Mouse (Mus musculus): ENCODE measurements around the gene Odf3b.

Odf3b gene

DNA sequence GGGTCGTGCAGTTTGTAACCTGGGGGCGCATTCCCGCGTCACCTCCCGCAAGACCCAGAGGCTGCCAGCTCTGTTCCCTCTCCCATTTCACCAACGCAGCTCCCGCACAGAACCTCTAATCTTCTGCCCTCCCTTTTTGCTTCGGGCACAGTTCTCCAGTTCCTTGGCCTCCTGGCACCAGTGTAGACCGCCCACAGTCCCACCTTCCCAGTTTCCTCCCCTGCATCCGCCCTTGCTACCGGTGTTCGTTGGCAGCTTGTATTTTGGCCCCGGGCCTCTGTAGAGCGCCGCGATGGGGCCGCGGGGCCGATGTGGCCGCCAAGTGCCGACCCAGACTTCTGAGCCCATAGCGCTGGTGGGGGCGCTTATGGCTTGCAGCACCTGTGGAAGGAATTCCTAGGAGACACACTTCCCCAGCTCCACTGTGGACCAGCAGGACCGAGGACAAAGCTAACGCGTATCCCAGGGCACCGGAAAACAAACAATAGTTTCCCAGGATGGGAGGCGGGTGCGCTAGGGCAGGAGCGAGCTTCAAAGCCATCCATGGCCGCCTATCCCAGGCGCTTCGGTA, at the start of gene Odf3b:
Gene Odf3b, minus strand, starts transcription at position 452 of the 571 bp plus-strand sequence.
- no peak for DNase-seq (ENCODE audit: low read depth, low spot score)

DNA sequence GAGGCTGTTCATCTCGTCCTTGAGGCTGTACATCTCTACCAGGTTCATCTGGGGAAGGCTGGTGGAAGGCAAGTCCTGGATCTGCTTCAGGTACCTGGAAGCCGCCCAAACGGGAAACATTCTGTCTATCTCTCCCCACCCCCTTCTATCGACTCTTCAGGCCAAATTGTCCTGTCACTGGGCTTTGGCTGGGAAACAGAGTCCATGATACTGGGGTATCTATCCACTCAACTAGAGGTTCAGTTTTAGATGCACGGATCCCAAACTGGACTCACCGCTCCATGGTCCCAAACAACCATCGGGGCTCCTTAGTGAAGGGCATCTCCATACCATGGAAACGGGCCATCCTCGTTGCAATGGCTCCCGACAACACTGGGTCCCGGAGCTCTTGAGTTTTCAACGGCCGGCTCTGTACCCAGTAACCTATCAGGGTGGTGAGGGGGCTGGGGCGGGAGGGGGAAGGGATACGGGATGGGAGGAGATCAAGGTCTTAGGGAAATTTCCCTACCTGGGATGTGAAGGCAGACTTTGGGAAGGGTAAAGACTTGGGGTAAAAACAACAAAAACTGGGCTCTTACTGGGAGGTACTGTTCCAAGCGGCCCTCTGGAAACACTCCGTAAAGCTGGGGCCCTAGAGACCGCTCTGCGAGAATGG, 49.2 kb upstream of the Odf3b start:
- no peak for DNase-seq (ENCODE audit: low read depth, low spot score)

DNA sequence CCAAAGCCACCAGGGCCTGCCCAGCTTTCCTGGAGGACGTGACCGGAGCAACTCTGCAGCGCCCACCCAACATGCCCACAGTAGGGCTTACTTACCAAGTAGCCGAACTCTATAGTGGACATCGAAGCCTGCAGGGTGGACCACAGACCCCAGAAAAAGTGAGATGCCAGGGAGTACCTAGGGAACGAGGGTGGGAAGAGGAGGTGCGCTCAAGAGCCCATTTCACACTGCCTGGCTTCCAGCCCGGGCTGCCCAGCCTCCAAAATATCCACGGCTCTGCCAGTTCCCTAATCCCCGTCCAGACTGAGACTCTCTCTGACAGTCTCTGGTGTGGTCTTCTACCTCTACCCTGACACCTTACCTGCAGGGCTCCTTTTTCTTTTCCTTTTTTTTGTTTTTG, 47.6 kb upstream of the Odf3b start:
- no peak for DNase-seq (ENCODE audit: low read depth, low spot score)

DNA sequence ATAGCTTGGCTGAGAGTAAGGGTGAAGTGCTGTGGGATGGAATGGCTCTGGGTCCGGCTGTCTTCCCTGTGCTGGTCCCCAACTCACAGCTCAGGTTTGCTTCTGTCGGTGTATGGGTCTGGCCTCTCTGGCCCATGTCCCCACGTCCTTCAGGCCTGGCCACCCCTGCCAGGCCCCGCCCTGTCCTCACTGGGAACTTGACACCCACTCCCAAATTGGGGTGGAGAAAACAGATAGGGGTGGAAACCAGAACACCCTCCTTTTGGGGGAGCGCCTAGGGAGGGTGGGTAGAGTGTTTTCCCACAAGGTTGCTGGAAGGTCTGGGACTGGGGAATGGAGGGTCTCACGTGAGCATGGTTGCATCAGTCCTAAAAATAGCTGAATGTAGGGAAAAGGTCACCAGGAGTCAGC, 46.6 kb upstream of the Odf3b start, which contains the start of gene Cpt1b:
Gene Cpt1b, minus strand, starts transcription at position 153 of the 411 bp plus-strand sequence.
- DNase-seq (ENCODE audit: low read depth, low spot score) = no peak

DNA sequence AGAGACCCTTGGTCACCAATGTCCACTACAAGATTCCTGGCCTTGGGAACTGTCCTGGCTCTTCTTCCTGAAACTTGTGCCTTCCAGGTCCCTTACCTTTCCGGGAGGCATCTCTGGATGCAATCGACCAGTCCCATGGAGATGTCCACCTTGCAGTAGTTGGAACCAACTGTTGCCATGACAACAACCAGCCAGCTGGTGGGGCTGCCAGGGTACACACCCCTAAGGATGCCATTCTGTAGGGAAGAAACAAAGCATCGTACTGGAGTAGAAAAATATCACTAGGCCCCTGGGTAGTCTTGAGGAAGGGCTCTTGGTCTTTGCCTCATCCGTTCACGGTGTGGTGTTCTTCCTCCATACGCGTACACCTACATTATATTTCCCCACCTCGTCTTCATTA, 45.5 kb upstream of the Odf3b start:
- DNase-seq (ENCODE audit: low read depth, low spot score) = no peak

DNA sequence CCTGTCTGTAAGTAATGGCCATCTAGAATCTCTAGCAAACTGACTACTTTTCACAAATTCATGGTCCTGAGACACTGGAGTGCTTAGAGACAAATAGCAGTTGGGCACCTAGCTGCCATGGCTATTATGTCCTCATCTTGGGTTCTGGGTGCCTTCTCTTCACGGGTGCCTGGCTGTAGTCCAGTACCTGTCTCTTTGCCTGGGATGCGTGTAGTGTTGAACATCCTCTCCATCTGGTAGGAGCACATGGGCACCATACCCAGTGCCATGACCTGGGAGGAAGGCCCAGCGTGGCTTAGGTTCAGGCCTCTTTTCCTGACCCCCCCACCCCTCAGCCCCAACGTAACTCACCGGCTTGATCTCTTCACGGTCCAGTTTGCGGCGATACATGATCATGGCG, 42.9 kb upstream of the Odf3b start:
- no peak for DNase-seq (ENCODE audit: low read depth, low spot score)

DNA sequence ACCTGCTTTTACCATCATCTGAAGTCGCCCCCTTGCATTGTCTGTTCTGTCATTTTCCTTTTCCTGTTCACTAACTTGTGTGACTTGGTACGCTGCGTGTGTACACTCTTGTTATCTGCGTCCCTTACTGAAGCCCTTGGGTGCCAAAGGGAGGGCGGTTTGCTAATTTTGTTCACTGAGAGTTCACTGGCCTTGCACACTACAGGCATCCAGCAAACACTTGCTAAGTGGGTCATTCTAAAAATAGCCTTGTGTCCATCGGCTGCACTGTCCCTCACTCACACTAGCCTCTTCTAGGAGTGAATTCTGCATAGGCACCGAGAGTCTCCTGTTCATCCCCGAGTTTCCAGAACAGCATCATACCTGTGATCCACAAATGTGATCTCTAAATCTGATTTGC, 36.2 kb upstream of the Odf3b start:
- DNase-seq (ENCODE audit: low read depth, low spot score) = no peak

DNA sequence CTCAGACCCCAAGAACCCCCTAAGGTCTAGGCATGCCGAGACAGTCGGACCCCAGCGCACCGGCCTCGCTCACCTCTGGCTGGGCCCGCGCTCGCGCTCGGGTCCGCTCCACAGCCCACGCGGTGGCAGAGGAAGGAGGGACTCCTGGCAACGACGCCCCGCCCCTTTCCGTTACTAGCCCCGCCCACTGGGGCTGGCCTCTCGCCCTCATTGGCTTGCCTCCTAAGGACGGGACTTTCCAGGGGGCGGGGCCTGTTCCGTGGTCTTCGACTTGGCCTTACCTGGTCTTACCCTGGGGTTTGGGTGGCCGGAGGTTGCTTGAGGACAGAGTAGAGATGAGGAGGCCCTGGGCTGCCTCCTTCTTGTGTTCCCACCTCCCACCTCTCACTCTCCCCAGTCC, 31.0 kb upstream of the Odf3b start, which contains the start of gene Syce3:
Gene Syce3, minus strand, starts transcription at position 386 of the 400 bp plus-strand sequence.
- no peak for DNase-seq (ENCODE audit: low read depth, low spot score)

DNA sequence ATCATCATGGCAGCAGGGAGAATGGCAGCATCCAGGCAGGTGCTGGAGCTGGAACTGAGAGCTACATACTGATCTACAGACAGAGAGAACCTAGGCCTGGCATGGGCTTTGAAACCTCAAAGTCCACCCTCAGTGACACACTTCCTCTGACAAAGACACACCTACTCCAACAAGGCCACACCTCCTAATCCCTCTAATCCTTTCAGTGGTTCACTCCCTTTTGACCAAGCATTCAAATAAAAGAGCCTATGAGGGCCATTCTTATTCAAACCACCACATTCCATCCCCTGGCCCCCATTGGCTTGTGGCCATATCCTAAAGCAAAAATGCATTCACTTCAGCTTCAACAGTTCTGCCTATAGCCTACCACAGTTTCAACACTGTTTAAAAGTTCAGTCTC, 27.6 kb upstream of the Odf3b start:
- DNase-seq (ENCODE audit: low read depth, low spot score) = no peak

DNA sequence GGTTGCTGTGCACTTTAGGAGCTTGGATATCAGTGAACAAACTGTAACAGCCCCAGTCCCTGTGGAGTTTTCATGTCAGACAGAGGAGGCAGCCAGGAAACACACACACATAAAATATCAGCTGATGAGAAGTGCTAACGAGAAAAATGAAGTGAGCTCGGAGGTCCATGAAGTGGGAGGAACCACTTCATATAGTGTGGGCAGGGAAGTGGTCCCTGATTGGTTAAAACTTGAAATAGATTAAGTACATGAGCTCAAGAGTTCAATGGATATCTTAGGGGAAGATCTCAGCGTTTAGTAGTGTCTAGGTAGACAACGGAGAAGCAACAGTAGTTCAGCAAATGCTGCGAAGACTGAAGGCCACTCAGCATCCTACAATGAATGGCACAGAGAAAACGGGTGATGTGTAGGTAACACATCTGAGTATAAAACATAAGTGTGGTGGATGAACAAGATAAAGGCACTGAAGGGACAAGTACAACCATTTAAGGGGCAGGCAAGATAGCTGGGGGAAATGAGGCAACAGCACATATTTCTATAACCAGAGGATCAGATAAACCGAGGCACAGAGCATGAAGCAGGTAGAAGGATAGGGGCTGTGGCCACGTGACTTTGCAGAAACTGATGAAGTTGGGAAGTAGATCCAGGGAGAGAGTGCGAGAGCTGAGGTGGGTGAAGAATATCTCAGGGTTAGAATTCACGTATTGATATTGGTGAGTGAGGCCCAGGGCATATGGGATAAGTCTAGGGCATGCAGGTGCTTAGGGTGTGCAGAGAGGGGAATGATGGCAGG, 25.9 kb upstream of the Odf3b start:
- no peak for DNase-seq (ENCODE audit: low read depth, low spot score)

DNA sequence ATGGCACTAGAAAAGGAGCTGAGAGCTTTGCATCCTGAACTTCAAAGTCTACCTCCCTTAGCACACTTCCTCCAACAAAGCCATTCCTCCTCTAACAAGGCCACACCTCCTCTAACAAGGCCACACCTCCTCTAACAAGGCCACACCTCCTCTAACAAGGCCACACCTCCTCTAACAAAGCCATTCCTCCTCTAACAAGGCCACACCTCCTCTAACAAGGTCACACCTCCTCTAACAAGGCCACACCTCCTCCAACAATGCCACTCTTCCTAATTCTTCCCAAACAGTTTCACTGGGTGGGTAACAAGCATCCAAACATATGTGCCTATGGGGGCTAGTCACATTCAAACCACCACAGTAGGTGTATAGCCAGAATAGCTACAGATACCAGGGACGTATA, 23.4 kb upstream of the Odf3b start:
- no peak for DNase-seq (ENCODE audit: low read depth, low spot score)

DNA sequence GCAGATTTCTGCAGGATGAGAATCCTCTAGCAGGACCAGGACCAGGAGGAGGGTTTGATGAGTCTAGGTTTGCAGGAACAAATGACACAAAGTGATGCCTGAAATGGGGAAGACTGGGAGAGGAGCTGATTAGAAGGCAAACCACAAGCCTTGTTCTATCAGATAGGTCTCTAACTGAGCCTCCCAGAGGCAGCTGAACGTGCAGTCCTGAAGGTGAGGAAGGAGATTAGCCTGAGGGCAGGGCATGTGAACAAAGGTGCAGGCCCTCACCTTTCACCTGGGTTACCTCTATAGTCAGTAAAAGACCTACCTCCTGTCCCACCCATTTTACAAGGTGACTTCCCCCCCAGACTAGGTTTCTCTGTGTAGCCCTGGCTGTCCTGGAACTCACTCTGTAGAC, 20.6 kb upstream of the Odf3b start:
- no peak for DNase-seq (ENCODE audit: low read depth, low spot score)

DNA sequence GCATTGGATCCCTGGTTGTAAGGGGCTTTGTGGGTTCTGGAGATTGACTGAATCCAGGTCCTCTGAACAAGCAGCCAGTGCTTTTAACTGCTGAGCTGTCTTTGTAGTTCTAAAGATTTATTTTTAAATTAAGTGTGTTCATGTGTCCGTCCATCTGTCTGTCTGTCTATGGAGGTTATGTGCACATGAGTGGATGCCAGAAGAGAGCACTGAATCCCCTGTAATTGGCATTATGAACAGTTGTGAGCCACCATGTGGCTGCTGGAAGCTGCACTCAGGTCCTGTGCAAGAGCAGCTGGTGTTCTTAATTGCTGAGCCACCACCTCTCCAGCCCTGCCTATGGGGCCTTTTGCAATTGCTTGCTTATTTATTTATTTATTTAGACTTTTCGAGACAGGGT, 19.1 kb upstream of the Odf3b start:
- DNase-seq (ENCODE audit: low read depth, low spot score) = no peak

DNA sequence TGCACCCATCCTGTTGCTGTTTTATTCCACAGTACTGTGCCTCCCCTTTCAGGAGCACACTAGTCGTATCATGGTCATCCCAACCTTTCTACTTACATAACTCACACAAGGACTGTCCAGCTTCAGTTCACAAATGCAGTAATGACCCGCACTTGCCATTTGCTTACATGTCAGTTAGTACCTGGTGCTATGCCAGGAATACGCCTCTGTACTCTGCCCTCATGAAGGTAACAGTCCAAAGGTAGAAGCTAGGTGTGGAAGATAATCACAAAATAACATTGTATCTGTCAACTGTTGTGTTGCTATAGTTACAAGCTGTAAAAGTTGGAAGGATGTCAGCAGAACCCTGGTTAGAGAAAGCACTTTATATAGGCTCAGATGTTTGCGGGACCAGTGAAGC, 17.8 kb upstream of the Odf3b start:
- no peak for DNase-seq (ENCODE audit: low read depth, low spot score)

DNA sequence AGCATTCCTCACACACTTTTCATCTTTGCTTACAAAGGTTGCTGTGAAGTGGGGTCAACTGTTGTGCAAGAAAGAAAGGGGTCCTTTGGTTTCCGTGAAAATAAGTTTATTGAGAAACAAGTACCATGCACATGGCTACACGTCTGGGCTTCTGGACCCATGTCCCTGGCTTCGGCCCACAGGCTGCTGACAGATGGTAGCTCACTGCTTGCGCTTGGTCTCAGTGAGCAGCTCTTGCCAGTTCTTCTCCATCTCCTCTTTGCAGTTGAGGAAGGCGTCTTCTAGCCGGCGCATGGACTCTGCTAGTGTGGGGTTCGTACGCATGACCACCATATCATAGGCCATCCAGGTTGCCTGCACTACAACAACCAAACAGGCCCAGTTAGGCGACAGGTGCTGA, 11.0 kb upstream of the Odf3b start:
- no peak for DNase-seq (ENCODE audit: low read depth, low spot score)

DNA sequence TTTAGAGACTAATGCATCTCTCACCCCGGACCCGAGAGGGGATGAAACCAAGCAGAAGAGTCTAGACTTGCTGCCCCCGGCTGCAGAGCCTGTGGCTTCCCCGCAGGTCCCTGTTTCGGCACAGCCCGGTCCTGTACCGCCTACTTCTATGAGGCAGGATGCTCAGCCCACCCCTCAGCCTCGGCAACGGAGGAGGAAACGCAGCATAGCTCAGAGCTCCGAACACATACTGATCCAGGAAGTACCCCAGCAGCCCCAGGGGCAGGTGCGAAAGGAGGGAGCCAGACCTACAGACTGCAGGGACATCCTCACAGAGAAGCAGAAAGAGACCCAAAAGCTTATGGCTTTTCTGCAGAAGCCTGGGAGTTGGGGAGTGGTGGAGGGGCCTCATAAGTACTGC, 8.0 kb upstream of the Odf3b start:
- DNase-seq (ENCODE audit: low read depth, low spot score) = no peak

DNA sequence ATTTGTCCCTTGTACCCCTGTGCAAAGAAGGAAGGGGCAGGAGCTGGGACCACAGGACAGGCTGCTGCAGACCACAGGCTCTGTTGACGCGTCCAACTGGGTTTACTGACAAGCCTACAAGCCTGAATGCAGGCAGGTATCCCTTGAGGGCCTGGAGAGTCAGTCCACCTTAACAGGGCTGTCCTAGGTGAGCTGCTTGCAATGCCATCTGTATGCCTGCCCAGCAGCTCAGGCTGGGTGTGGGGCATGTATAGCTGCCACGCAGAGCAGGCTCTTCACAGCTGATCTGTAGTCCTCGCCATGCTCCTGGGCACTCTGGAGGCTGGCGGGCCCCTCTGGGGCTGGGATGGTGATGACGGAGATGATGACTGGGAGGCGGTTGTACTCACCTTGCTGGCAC, 5.5 kb upstream of the Odf3b start, which contains the start of gene Klhdc7b:
Gene Klhdc7b, plus strand, starts transcription at position 301 of the 400 bp plus-strand sequence.
- no peak for DNase-seq (ENCODE audit: low read depth, low spot score)

DNA sequence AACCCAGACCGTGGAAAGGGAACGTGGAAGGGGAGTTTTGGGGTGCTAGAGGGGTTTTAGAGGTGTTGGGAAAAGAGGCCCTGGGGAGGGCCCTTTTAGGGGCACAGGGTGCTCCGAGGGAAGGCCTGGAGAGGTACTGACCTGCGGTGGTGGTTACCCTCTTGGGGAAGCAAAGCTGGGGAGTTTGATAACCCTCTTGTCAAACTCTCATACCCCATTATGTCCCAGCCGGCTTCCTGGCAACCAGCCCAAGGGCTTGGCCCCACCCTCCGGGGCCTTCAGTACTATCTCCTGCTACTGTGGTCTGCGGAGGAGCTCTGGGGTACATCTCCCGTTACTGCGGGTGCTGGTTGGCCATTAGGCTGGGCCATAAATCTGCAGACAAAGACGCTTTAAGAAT, 347 bp upstream of the Odf3b start:
- no peak for DNase-seq (ENCODE audit: low read depth, low spot score)

DNA sequence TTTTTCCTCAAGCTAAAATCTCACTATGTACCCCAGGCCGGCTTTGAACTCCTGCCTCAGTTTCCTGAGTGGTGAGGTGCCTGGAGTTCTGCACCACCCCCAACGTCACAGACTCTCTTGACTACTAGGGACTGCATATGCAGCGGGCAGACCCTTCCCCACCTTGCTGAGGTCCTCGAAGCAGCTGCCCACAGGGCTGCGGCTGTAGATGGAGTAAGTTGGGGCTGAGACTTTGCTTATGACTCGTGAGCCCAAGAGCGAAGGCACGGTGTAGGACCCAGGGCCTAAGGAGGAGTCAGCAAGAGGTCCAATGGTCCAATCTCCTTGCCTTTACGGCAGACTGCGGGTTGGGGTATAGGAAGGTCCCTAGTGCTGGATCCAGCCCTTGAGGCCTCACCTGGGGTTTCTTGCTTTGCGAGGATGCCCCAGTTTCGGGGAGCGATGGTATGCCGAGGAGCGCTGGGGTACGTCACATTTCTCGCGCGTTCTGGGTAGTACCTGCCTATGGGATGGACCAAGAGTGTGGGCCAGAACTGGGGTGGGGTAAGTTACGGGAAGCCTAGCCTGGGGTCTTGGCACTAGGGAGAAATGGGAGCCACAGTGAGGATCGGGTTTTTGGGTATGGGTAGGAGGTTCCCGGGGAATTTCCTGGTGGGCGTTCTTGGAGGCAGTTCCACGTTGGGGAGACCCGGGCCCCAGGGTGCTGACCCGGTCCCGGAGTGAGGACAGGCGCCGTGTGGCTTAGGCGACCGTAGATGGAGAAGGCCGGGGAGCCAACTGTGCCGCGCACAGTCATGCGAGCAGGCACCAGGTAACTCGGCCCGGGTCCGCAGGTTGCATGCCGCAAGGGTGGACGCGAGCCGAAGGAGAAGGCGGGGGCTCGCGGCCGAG, 899 bp downstream of the Odf3b start:
- DNase-seq (ENCODE audit: low read depth, low spot score) = no peak

DNA sequence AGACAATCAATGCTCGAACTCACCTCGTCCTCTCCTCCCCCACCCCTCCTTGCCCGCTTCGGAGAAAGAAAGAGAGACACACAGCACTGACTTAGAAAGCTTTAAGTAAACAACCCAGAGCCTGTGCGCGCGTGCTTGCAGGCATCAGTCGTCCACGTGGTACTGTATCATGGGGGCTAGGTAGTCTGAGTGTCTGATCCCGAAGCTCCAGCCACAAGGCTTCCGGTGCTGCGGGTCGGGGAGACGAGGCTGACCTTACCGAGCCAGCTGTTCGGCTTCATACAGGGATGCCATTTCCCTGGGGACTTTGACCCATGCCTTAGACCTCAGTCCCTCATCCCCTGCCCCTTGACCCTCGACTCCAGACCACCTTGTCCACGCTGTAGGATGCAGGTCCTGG, 1.7 kb downstream of the Odf3b start:
- no peak for DNase-seq (ENCODE audit: low read depth, low spot score)

DNA sequence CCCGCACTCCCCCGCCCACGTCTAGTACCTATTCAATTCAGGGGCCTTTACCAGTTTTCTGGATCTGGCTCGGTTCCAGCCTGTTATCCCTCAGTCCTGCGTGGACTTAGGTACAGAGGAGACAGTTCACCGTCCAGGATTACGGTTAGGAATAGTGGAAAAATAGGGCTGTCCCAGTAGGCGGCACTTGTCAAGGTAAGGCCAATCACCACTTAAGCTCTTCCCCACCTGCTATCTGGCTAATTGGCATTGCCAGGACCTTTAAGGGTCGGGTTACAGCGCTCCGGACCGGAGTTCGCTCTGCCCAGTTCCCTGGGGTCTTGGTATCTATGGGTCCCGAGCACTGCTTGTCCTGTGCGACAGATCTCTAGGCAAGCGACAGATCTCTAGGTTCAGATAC, 2.1 kb downstream of the Odf3b start, which contains the start of gene Tymp:
Gene Tymp, minus strand, starts transcription at position 83 of the 400 bp plus-strand sequence.
- DNase-seq (ENCODE audit: low read depth, low spot score) = no peak

DNA sequence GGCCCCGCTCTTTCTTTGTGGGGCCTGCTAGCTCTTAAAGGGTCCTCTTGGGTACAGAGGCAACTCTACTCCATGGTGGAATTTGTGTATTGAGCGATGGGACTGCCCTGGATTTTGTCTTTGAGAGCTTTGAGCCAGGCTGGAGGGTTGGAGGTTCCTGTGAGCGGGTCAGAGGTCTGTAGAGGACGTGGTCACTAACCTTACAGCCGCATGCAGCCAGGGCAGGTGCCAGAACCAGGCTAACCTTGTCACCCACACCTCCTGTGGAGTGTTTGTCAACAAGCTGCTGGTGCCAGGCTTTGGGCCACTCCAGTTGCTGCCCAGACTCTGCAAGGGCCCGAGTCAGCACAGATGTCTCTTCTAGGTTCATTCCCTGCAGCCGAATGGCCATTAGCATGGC, 3.0 kb downstream of the Odf3b start:
- DNase-seq (ENCODE audit: low read depth, low spot score) = no peak
